Mouse (Mus musculus): Measurements from ENCODE around the gene Cxxc4.

The Cxxc4 gene

DNA sequence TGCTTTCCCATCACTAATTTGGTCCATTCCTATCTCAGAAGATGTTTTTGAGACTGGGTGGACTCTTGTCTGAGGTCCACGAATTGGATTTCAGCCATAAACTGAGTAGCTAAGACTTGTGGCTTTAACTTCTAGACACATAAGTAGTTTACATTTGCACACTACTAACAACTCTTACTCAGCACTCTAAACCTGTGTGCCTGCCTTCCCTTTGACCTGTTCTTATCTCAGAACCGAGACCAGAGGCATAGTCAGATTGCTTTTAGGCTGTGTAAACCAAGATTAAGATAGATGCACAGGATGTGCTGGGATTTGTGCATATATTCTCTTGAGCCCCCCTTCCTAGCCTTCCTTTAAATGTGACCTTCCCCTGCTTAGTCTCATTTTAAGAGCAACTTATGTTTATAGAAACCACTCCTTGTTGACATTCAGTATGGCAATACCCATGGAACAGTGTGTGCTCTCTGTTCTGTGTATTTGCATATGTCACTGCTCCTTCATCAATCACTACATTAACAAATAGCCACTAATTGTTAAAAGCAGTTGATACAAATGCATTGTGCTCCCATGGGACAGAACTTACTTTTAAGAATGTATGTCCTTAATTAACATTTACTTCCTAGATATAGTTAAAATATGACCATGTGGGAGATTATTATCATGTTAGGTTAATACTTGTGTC lies 7.0 kb downstream of the Cxxc4 start:
- DNase-seq (ENCODE audit: extremely low read depth, insufficient read length, low spot score), result no peak

DNA sequence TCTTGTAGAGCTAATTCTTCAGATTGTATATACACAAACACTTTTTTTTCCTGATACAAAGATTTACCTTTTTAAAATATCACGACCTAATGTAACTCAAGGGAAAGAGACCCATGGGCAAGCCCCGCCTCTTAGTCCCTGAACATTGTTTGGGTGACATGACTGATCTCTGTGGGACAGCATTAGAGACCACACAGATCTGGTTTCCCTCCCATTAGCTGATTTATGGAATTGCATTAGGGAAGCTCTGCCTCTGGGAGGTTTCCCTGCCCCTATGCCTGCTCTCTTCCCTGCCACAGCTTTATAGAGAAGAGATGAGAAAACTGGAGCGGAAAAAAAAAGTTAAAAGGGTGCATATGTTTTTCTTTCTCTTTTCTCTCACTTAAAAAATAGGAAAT lies 7.6 kb downstream of the Cxxc4 start:
- no peak for DNase-seq (ENCODE audit: extremely low read depth, insufficient read length, low spot score)

GRCm38 (mm10) chr3:134254221-134254620 lies 17.9 kb downstream of the Cxxc4 start:
- no peak for DNase-seq (ENCODE audit: extremely low read depth, insufficient read length, low spot score)

DNA sequence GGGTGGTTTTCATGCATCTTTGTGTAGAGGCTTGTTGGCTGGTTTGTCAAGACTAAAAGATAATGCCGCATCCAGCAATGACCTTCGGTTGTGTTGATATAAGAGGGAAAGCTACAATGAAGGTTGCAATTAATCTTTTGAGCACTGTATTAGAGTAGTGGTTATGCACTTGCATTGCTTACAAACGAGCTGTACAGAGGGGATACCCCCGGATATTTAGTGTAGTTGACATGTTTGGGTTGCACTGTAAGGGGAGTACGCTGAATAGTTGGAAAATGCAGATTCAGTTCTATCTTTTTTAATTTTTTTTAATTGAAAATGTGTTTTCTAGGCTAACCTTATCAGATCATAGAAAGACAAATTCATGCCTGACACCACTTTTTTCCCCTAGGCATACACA lies 22.4 kb downstream of the Cxxc4 start:
- DNase-seq (ENCODE audit: extremely low read depth, insufficient read length, low spot score), result no peak

DNA sequence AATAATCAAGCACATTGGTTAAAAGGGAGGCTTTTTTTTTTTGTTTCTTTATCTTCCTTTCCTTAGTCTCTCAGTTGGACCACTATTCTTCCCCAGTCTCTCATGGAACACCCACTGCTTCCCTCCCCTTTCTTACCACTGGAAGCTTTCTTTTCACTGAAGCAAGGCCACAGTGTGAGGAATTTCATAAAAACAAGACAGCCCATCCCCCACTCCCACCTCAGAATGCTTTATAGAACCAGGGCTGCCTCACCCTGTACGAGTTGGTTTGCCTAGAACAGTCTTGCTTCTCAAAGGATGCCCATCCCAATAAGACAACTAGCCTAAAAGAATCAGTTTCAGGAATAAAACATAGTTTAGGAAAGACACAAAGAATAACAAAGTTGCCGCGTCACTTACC lies 23.0 kb downstream of the Cxxc4 start:
- DNase-seq (ENCODE audit: extremely low read depth, insufficient read length, low spot score), result no peak

GRCm38 (mm10) chr3:134279655-134280054 lies 43.4 kb downstream of the Cxxc4 start:
- no peak for DNase-seq (ENCODE audit: extremely low read depth, insufficient read length, low spot score)

DNA sequence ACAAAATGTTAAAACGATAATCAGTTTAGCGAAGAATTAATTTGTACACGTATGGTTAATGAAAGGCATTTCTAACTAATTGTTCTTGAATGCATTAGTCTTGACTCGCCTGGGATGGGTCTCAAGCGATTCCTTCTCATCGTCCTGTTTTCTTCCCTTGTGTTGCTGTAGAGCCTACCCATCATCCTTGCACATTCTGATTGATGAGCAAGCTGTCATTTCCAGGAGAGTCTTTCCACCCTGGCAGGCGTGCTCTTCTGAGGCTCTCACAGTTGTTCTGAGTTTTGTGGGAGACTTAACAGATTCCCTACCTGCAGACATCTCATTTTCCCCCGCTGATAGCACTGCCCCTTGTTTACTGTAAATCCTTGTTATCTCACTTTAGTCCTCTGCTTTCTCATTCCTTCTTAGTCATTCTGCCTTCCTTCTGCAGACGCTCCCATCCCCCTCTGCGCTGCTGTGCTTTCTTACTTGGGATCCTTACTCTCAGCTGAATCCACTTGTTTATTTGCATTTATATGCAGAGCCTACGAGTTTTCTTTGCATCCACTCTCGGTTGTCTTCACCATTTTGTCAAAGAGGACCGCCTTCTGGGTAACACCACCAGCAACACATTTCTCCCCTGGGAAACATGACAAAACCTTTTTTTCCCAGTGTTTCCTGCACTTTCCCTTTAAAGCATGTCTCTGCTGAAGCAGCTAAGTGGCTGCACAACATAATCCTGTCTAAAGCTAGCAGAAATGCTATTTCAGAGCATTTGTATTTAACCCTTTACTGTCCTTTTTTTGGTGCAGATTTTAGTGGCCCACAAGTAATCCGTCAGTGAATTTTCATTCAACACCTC lies 45.5 kb downstream of the Cxxc4 start:
- no peak for DNase-seq (ENCODE audit: extremely low read depth, insufficient read length, low spot score)

- no peak for DNase-seq (ENCODE audit: extremely low read depth, insufficient read length, low spot score)
Measured at GRCm38 (mm10) chr3:134295217-134295616, 58.9 kb downstream of the Cxxc4 start.

GRCm38 (mm10) chr3:134302681-134303491 lies 66.6 kb downstream of the Cxxc4 start:
- no peak for DNase-seq (ENCODE audit: extremely low read depth, insufficient read length, low spot score)

DNA sequence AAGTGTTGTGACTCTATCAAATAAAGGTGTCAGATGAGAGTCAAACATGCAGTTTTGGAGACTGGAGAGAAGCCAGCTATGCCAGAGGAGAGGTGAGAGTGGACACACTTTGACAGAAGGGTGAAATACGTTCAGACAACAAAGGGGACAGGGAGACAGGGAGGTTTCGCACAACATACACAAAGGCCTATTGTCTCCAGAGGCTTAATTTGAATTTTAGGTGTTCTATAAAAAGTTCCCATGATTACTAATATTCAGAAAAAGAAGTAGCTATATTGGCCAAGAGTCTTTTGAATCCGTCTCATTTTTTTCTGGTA lies 67.2 kb downstream of the Cxxc4 start:
- DNase-seq (ENCODE audit: extremely low read depth, insufficient read length, low spot score), result no peak

GRCm38 (mm10) chr3:134306507-134306906 lies 70.2 kb downstream of the Cxxc4 start:
- no peak for DNase-seq (ENCODE audit: extremely low read depth, insufficient read length, low spot score)

- no peak for DNase-seq (ENCODE audit: extremely low read depth, insufficient read length, low spot score)
Measured at GRCm38 (mm10) chr3:134307801-134308200, 71.5 kb downstream of the Cxxc4 start.
